ENCODE assay signal across 17 mouse cellular contexts in the genomic region with DNA sequence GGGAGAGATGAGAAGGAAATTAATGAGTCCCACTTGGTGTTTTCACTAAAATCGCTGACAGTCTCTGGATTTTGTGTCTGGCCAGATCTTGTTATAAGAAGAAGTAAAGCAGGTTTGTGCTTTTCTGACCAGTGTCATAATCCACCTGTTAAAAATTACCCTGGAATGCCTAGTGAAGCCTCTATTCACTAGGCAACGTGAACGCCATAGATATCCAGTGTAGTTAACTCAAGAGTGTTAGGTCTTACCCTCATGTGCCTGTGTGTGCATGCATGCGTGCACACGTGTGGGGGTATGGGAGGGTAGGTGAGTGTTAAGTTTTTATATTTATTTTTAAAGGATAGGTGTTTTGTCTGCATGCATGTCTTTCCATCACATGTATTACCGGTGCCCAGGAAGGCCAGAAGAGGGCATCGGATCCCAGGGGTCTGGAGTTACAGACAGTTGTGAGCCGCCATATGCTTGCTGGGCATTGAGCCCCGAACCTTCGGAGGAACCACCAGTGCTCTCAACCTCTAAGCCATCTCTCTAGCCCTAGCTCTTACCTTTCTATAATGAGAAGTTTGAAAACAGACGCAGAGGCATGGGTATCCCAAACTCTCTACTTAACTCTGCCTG.
DNase-seq lines count a peak whose midpoint lies in the region; ATAC-seq lines count a peak whose summit lies in the region.
"Had no signal": no experiment of that assay in that cellular context is flagged by ENCODE, and none has a peak within 500 bp of the region (broad histone marks: within the 10 kb centered on the region; RNA-seq: fewer than 3 reads in every experiment).

No protein-coding gene starts in this region.

- no peak overlapping the region for H3K4me3 ChIP-seq in forebrain, embryonic 12.5 days (replicated peaks)
- H3K4me3 ChIP-seq in forebrain, embryonic 14.5 days (ENCODE audit: low read depth, low read length), result no peak overlapping the region
- H3K4me3 ChIP-seq in midbrain, embryonic 13.5 days (replicated peaks), result no peak overlapping the region
- no peak overlapping the region for H3K4me3 ChIP-seq in midbrain, embryonic 11.5 days (ENCODE audit: low read depth, low read length)
- H3K4me3 ChIP-seq: erythroblast, embryonic 14.5 days; myocyte had no signal

- no peak for ATAC-seq in forebrain, embryonic 12.5 days (ENCODE audit: low FRiP score)
- no peak for ATAC-seq in forebrain, embryonic 14.5 days
- 0 out of 2 replicates have a peak, but pooled peaks have one; percentile 50 for ATAC-seq in midbrain, embryonic 13.5 days
- ATAC-seq in midbrain, embryonic 11.5 days (ENCODE audit: low FRiP score), result no peak

- no peaks in the 10 kb centered on the region for H3K27me3 ChIP-seq in forebrain, embryonic 12.5 days
- no peaks in the 10 kb centered on the region for H3K27me3 ChIP-seq in forebrain, embryonic 14.5 days (replicated peaks; ENCODE audit: control insufficient read depth, insufficient read depth, low read length)
- no peaks in the 10 kb centered on the region for H3K27me3 ChIP-seq in midbrain, embryonic 13.5 days
- H3K27me3 ChIP-seq in midbrain, embryonic 11.5 days (ENCODE audit: control insufficient read depth, insufficient read depth, low read length), result no peaks in the 10 kb centered on the region

- H3K36me3 ChIP-seq in forebrain, embryonic 12.5 days (replicated peaks), result no peaks in the 10 kb centered on the region
- no peaks in the 10 kb centered on the region for H3K36me3 ChIP-seq in forebrain, embryonic 14.5 days (ENCODE audit: control insufficient read depth, insufficient read depth, low read length)
- H3K36me3 ChIP-seq in midbrain, embryonic 13.5 days, result no peaks in the 10 kb centered on the region
- H3K36me3 ChIP-seq in midbrain, embryonic 11.5 days (ENCODE audit: control insufficient read depth, insufficient read depth, low read length), result no peaks in the 10 kb centered on the region

- DNase-seq in forebrain, embryonic 14.5 days (ENCODE audit: low spot score), result no peak
- no peak for DNase-seq in midbrain, embryonic 11.5 days (ENCODE audit: low spot score, missing footprints)
- DNase-seq in kidney, adult 18-20 months, result peak; percentile 45
- DNase-seq in kidney, postnatal 36 days, result peak; percentile 30 to 62
- DNase-seq in layer of hippocampus, adult 9-10 months (ENCODE audit: low spot score), result no peak
- no peak for DNase-seq in adrenal gland, adult 18-20 months (ENCODE audit: low spot score in 2 of 2)
- DNase-seq: cerebellum, adult 11-12 months; embryo, embryonic 11 days; heart, adult 11 months; heart, postnatal 36 days; lung, postnatal 36 days; thymus, adult 2 months had no signal

- no peak overlapping the region for H3K4me2 ChIP-seq in forebrain, embryonic 12.5 days
- H3K4me2 ChIP-seq in forebrain, embryonic 14.5 days (ENCODE audit: low read length), result no peak overlapping the region
- no peak overlapping the region for H3K4me2 ChIP-seq in midbrain, embryonic 13.5 days (replicated peaks)
- no peak overlapping the region for H3K4me2 ChIP-seq in midbrain, embryonic 11.5 days

- H3K9me3 ChIP-seq in forebrain, embryonic 12.5 days, result no peaks in the 10 kb centered on the region
- H3K9me3 ChIP-seq in forebrain, embryonic 14.5 days (replicated peaks; ENCODE audit: control insufficient read depth, low read length), result no peaks in the 10 kb centered on the region
- H3K9me3 ChIP-seq in midbrain, embryonic 13.5 days, result no peaks in the 10 kb centered on the region
- no peaks in the 10 kb centered on the region for H3K9me3 ChIP-seq in midbrain, embryonic 11.5 days (ENCODE audit: control insufficient read depth, low read length)

- peak overlapping the region; percentile 14; the same call in 1 of the 2 replicates for H3K27ac ChIP-seq in forebrain, embryonic 12.5 days
- H3K27ac ChIP-seq in forebrain, embryonic 14.5 days (ENCODE audit: low read depth, low read length), result no peak overlapping the region
- H3K27ac ChIP-seq in midbrain, embryonic 13.5 days, result no peak overlapping the region
- no peak overlapping the region for H3K27ac ChIP-seq in midbrain, embryonic 11.5 days (ENCODE audit: low read depth, low read length)
- H3K27ac ChIP-seq: liver, embryonic 14.5 days had no signal

- 92% methylated on average over 11 of the region's 11 CpGs for WGBS in forebrain, embryonic 12.5 days
- 88% methylated on average over 11 of the region's 11 CpGs for WGBS in forebrain, embryonic 14.5 days
- 89% methylated on average over 11 of the region's 11 CpGs for WGBS in midbrain, embryonic 13.5 days
- 87% methylated on average over 11 of the region's 11 CpGs for WGBS in midbrain, embryonic 11.5 days

- peaks cover 8% of the 10 kb centered on the region for H3K4me1 ChIP-seq in forebrain, embryonic 12.5 days
- no peaks in the 10 kb centered on the region for H3K4me1 ChIP-seq in forebrain, embryonic 14.5 days (ENCODE audit: control insufficient read depth, insufficient read depth, low read length)
- peaks cover 9% of the 10 kb centered on the region for H3K4me1 ChIP-seq in midbrain, embryonic 13.5 days (replicated peaks)
- H3K4me1 ChIP-seq in midbrain, embryonic 11.5 days (ENCODE audit: control insufficient read depth, insufficient read depth, low read length), result no peaks in the 10 kb centered on the region; the same call in 1 of the 2 replicates

- no peak overlapping the region for H3K9ac ChIP-seq in forebrain, embryonic 12.5 days
- no peak overlapping the region for H3K9ac ChIP-seq in forebrain, embryonic 14.5 days (ENCODE audit: low read length)
- no peak overlapping the region for H3K9ac ChIP-seq in midbrain, embryonic 13.5 days (replicated peaks)
- no peak overlapping the region for H3K9ac ChIP-seq in midbrain, embryonic 11.5 days (ENCODE audit: low read length)
- H3K9ac ChIP-seq: liver, embryonic 14.5 days had no signal

Comparison
In these comparisons a context has a peak if more than half of its experiments do, and no peak if none do; other contexts are left out.
1. DNase-seq: peak in kidney, adult 18-20 months (single experiment) and kidney, postnatal 36 days (2 of 2); none in forebrain, embryonic 14.5 days (single experiment), midbrain, embryonic 11.5 days (single experiment), layer of hippocampus, adult 9-10 months (single experiment) and adrenal gland, adult 18-20 months (0 of 2).